Mouse (Mus musculus) heart, postnatal 36 days (tissue): ENCODE data around the gene 5031439G07Rik. TPM values are rescaled to one million over a fixed set of nuclear protein-coding genes. Genes with fewer than 3 reads are reported as not detected.
A peak's percentile ranks its signal among the peaks of the same experiment; 100 is the strongest.

Experiments used
- DNase-seq, 2 experiments: peaks; one replicate each; pipeline ENCODE4 v3.0.0; 2021 to 2022
- intact Hi-C: fragments of 180-260 bp; cut with DNase I; formaldehyde crosslinking; loops from one replicate; pipeline ENCODE4 v1.15.1; 2025
- total RNA-seq, 2 experiments: library from RNA; stranded (reverse); gene quantifications; 2 replicates each; pipeline ENCODE4 v1.2.3; 2021

5031439G07Rik gene
- total RNA-seq, 2 experiments from 2014 or later = 25.7 to 29.2 TPM

DNA sequence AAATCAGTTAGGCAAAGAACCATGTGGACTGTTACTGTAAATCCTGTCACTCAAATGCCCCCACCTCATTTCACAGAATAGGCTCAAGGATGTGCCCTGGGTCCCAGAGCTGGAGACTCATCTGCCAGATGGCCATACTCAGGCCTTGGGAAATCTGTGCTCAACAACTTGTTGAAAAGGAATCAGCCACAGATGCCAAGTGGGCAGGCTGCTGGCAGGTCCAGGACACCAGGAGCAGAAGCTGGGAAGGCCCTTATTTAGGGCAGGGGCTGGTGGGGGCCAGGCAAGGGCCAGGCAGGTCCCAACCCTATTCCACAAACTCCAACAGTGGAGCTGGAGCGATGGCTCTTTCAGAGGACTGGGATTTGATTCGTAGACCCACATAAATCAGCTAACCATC is 25.8 kb downstream of the 5031439G07Rik start:
- DNase-seq = no peak
- intact Hi-C loops = no loop called here

DNA sequence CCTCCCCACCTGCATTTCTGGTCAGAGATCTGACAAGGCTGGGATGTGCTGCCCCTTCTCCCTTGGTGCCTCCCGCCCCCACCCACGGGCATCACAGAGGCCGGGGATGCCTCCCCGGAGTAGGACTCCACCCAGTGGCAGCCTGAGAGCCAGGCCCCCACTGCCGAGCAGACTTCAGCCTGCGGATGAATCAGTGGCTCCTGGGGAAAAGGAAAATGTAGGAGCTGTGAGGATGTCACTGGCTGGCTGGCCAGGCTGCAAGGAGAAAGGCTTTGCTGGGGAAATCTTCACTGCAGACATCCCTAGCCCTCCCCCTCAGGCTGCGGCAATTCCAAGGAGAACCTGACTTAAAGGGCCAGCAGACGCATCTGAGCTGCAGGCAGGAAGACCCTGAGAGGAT is 27.7 kb downstream of the 5031439G07Rik start:
- no peak for DNase-seq
- intact Hi-C loops = no loop called here

- DNase-seq = no peak
- intact Hi-C loops = no loop called here
Observed at GRCm38 (mm10) chr15:84959891-84960290, 28.5 kb downstream of the 5031439G07Rik start.

GRCm38 (mm10) chr15:84958331-84958730 is 30.0 kb downstream of the 5031439G07Rik start:
- DNase-seq = no peak
- intact Hi-C loops = no loop called here

GRCm38 (mm10) chr15:84957851-84958250 is 30.5 kb downstream of the 5031439G07Rik start:
- DNase-seq = no peak
- intact Hi-C loops = no loop called here

DNA sequence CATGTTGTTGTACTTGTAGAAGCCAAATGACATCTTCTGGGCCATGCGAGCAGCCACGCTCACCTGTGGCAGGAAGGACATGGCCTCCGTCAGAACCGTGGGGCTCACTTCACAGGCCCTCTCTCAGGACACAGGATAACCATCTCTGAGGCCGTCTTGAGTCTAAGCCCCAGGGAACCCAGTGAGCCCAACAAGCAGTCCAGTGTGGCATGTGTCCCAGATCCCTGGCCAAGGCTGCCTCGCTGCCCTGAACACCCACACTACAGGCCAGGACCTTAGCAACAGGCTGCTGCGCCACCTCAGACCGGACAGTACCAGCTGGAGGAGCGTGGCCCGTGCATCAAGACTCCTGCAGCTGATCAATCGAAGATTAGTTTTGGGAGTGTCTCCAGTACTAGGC is 35.1 kb downstream of the 5031439G07Rik start:
- intact Hi-C loops = no loop called here
- no peak for DNase-seq

- intact Hi-C loops = no loop called here
- no peak for DNase-seq
Observed at GRCm38 (mm10) chr15:84950053-84950452, 38.3 kb downstream of the 5031439G07Rik start.

DNA sequence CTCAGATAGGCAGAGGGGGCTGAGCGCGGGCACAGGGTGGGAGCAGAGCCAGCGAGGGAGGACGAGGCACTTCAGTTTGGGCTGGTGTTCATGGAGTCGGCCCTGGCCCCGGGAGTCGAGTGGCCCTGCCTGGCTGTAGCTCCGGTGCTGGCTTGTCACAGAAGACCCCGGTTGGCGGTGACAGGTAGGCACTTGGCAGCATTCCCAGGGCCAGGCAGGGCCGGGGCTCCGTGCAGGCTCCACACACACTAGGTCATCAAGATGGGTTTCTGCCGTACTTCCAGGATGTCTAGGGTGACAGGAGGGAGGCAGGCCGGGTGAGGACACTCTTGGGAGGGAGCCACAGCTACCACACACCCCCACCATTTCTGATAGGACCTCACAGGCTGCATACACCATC is 39.4 kb downstream of the 5031439G07Rik start:
- intact Hi-C loops = no loop called here
- DNase-seq = no peak

GRCm38 (mm10) chr15:84944319-84944718 is 44.0 kb downstream of the 5031439G07Rik start:
- intact Hi-C loops = no loop called here

DNA sequence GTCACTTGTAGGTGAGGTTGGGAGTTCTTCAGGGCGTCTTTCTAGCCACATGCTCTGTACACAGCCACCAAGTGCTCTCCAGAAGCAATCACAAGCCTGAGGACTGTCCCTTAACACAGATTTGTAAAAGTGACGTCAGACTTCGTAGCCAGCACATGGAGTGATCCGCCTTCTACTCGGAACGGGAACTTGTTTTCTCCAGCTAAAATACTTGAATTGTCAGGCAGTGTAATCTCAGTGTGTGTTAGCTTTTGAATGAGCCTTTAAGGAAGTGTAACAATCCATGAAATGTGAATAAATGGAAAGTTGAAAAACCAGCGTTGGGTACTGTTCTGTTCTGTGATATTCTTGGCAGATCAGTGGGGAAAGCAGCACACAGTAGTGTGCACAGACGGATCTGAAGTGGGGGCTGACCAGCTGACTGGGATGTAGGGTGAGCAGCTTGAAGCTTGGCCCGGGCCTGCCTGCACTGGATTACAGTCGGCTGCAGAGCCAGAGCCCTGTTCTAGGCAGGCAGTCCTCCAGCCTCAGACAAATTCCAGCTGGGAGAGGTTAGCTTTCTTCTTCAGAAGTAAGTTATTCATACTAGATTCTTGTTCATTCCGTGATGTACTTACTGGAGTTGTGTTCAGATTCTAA is 45.6 kb downstream of the 5031439G07Rik start:
- peak in 1 of 2 experiments; percentile 32 for DNase-seq
- intact Hi-C loops = no loop called here

More at GRCm38 (mm10) chr15:84944319-84944718, 44.0 kb downstream of the 5031439G07Rik start:
- DNase-seq = no peak

DNA sequence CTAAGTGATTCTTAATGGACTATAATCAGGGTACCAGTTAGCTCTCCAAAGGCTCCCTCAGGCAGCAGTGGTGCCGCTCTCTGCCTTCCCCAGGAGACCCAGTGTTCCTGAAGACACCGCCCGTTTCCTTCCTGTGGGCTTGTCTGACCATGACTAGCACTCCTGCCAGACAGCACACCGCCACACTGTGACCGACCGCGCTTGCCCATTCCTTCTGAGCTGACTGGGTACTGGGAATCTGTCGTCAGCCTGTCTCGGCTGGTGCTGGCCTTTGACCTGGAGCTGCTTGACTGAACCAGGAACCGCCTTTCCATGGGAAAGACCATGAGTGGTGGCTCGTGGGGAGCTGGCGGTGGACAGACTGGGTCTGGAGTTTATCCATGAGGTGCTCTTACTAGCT is 48.2 kb downstream of the 5031439G07Rik start:
- intact Hi-C loops = no loop called here
- DNase-seq = peak in 1 of 2 experiments; percentile 21

- intact Hi-C loops = no loop called here
Observed at GRCm38 (mm10) chr15:84934901-84935300, 53.5 kb downstream of the 5031439G07Rik start.

DNA sequence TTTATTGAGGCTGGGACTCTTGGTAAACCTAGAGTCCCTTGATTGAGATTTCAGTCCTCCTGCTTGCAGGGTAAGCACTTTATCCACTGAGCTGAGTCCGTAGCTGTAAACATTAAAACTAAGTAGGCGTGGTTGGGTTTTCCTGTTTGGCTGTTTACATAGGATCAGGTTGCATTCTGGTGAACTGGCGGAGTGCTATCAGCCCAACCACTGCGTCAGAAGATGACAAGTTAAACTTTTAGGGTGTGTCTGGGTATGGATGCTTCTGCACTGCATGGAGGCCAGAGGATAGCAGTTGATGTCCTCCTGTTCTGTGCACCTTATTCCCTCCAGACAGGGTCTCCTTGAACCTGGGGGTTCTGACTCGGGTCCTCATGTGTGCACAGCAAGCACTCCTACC is 56.0 kb downstream of the 5031439G07Rik start:
- no peak for DNase-seq

More at GRCm38 (mm10) chr15:84934901-84935300, 53.5 kb downstream of the 5031439G07Rik start:
- no peak for DNase-seq

GRCm38 (mm10) chr15:84925495-84926018 is 62.8 kb downstream of the 5031439G07Rik start:
- intact Hi-C loops = loop anchor here (1.0 to 5.0 kb wide), 3 partner anchors 63 to 147 kb away; partner anchors contain the start of gene 5031439G07Rik
- no peak for DNase-seq

More for the DNA sequence above, 56.0 kb downstream of the 5031439G07Rik start:
- intact Hi-C loops = no loop called here

GRCm38 (mm10) chr15:84924781-84925315 is 63.5 kb downstream of the 5031439G07Rik start:
- intact Hi-C loops = loop anchor here (1.0 to 5.0 kb wide), 3 partner anchors 64 to 147 kb away; partner anchors contain the start of gene 5031439G07Rik
- no peak for DNase-seq

DNA sequence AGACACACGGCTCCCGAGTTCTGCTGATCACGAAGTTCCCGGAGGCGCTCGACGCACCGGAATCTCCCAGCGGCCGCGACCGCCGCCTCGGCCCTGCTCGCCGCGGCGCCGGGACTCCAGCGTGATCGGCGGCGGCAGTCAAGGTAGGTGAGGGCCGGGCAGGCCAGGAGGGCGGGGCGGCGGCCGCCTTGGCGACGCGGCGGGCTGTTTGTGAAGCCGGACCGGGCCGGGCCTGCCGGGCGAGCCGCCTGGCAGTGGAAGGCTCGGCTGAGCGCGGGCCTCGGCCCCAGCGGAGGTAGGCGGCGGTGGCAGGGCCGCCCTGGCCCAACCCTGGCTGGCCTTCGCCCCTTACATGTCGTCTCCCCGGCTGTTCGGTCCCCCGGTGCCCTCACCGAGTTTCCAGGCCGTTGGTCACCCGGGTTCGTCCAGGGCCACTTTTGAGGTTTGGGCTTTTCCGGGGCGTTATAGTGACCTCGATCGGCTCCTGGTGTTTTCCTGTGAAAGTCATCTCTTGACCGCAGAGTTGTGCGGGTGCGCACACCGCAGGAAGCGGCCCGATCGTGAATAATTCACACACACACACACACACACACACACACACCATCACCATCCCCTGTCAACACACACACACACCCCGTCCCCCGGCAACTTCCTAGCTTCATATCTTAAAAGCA is 64.7 kb downstream of the 5031439G07Rik start:
- intact Hi-C loops = loop anchor here (2.0 kb wide), 2 partner anchors 65 to 71 kb away; partner anchors contain the start of gene 5031439G07Rik

GRCm38 (mm10) chr15:84922884-84923507 is 65.4 kb downstream of the 5031439G07Rik start, which contains the start of gene Nup50:
Nup50 (plus strand) TSS chr15:84923411.
- peak; percentile 100 for DNase-seq
- intact Hi-C loops = loop anchor here (2.0 kb wide), 1 partner anchor 70 kb away; no protein-coding TSS in a partner anchor

More for the DNA sequence above, 64.7 kb downstream of the 5031439G07Rik start:
- DNase-seq = no peak

DNA sequence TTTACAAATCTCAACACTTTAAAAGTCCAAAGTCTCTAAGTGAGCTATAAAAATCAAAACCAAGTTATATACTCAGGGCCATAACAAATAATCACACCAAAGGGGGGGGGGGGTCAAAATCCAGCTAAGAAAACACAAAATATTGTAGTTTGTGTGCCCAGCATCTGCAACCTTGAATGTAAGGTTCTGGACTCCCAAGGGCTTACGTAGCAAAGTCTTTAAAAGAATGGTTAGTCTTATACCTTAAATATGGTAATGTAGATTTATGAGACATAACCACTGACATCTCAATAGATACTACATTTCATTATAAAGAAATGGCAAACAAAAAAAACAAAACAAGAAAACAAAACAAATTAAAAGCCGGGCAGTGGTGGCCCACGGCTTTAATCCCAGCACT is 68.4 kb downstream of the 5031439G07Rik start, which contains the start of gene Gm29666:
Gm29666 (minus strand) TSS at position 101 of the 400 bp plus-strand sequence.
- intact Hi-C loops = no loop called here
- DNase-seq = no peak

DNA sequence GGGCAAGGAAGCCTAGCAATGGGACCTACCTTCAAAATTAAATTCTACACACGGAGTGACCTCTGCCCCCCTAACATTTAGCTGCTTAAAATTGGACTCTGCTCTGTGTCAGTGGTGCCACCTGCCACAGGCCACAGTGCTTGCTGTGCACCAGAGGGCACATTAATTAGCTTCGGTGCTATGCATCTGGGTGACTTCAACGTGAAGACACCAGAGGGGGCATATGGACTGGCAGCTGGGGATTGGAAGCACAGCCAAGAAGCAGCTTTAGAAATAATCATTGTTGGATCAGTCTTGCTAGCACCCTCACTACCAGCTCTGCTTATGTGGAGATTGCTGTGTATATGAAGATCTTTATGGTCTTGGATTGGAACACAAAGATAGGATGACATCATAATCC is 75.2 kb downstream of the 5031439G07Rik start:
- DNase-seq = no peak
- intact Hi-C loops = no loop called here

- intact Hi-C loops = no loop called here
- DNase-seq = no peak
Observed at GRCm38 (mm10) chr15:84903843-84904385, 84.4 kb downstream of the 5031439G07Rik start.
